Mouse (Mus musculus): Measurements from ENCODE around the gene Phtf2. TPM values are rescaled to one million over a fixed set of nuclear protein-coding genes. Genes with fewer than 3 reads are reported as not detected.

Phtf2 gene
- polyA plus RNA-seq, 1 experiment from 2014 or later, result 25.0 TPM

GRCm38 (mm10) chr5:20858404-20858803 lies 23.5 kb downstream of the Phtf2 start:
- no peak for ATAC-seq (ENCODE audit: low FRiP score)
- Histone ChIP-seq H3K4me1 (no peaks in the 10 kb centered on the region), H3K4me2 (replicated peaks) (no peak overlapping the region), H3K9ac (no peak overlapping the region), H3K27ac (no peak overlapping the region), H3K9me3 (replicated peaks) (no peaks in the 10 kb centered on the region), H3K4me3 (no peak overlapping the region), H3K36me3 (no peaks in the 10 kb centered on the region), H3K27me3 (no peaks in the 10 kb centered on the region)
- WGBS, result 98% methylated on average over 2 of the region's 2 CpGs

GRCm38 (mm10) chr5:20855066-20855465 lies 26.9 kb downstream of the Phtf2 start:
- no peak overlapping the region for H3K4me2 ChIP-seq (replicated peaks)
- no peaks in the 10 kb centered on the region for H3K9me3 ChIP-seq (replicated peaks)
- H3K36me3 ChIP-seq, result no peaks in the 10 kb centered on the region
- no peak overlapping the region for H3K27ac ChIP-seq
- no peak overlapping the region for H3K9ac ChIP-seq
- no peak for ATAC-seq (ENCODE audit: low FRiP score)
- 94% methylated on average over 4 of the region's 4 CpGs for WGBS
- no peaks in the 10 kb centered on the region for H3K27me3 ChIP-seq
- no peaks in the 10 kb centered on the region for H3K4me1 ChIP-seq
- no peak overlapping the region for H3K4me3 ChIP-seq

GRCm38 (mm10) chr5:20847010-20847409 lies 34.9 kb downstream of the Phtf2 start:
- Histone ChIP-seq H3K9ac (no peak overlapping the region), H3K4me3 (no peak overlapping the region), H3K36me3 (no peaks in the 10 kb centered on the region), H3K27ac (no peak overlapping the region), H3K4me1 (no peaks in the 10 kb centered on the region), H3K4me2 (replicated peaks) (no peak overlapping the region), H3K27me3 (no peaks in the 10 kb centered on the region), H3K9me3 (replicated peaks) (no peaks in the 10 kb centered on the region)
- 95% methylated on average over 2 of the region's 2 CpGs for WGBS
- ATAC-seq (ENCODE audit: low FRiP score), result no peak

GRCm38 (mm10) chr5:20843816-20844215 lies 38.1 kb downstream of the Phtf2 start:
- Histone ChIP-seq H3K27ac (no peak overlapping the region), H3K36me3 (no peaks in the 10 kb centered on the region), H3K4me1 (no peaks in the 10 kb centered on the region), H3K9ac (no peak overlapping the region), H3K4me2 (replicated peaks) (no peak overlapping the region), H3K27me3 (no peaks in the 10 kb centered on the region), H3K4me3 (no peak overlapping the region), H3K9me3 (replicated peaks) (no peaks in the 10 kb centered on the region)
- WGBS, result 73% methylated on average over 2 of the region's 2 CpGs
- ATAC-seq (ENCODE audit: low FRiP score), result no peak

GRCm38 (mm10) chr5:20843405-20843804 lies 38.5 kb downstream of the Phtf2 start:
- H3K9ac ChIP-seq, result no peak overlapping the region
- no peaks in the 10 kb centered on the region for H3K36me3 ChIP-seq
- H3K4me3 ChIP-seq, result no peak overlapping the region
- 71% methylated on average over 2 of the region's 3 CpGs for WGBS
- no peak overlapping the region for H3K27ac ChIP-seq
- H3K4me1 ChIP-seq, result no peaks in the 10 kb centered on the region
- H3K9me3 ChIP-seq (replicated peaks), result no peaks in the 10 kb centered on the region
- no peak for ATAC-seq (ENCODE audit: low FRiP score)
- no peak overlapping the region for H3K4me2 ChIP-seq (replicated peaks)
- H3K27me3 ChIP-seq, result no peaks in the 10 kb centered on the region

GRCm38 (mm10) chr5:20837082-20837481 lies 44.8 kb downstream of the Phtf2 start:
- H3K4me3 ChIP-seq, result no peak overlapping the region
- WGBS, result 98% methylated on average over 1 of the region's 1 CpGs
- no peaks in the 10 kb centered on the region for H3K9me3 ChIP-seq (replicated peaks)
- no peaks in the 10 kb centered on the region for H3K4me1 ChIP-seq
- H3K9ac ChIP-seq, result no peak overlapping the region
- no peak for ATAC-seq (ENCODE audit: low FRiP score)
- H3K27ac ChIP-seq, result no peak overlapping the region
- H3K4me2 ChIP-seq (replicated peaks), result no peak overlapping the region
- no peaks in the 10 kb centered on the region for H3K36me3 ChIP-seq
- no peaks in the 10 kb centered on the region for H3K27me3 ChIP-seq

GRCm38 (mm10) chr5:20834399-20834798 lies 47.5 kb downstream of the Phtf2 start:
- no peaks in the 10 kb centered on the region for H3K27me3 ChIP-seq
- H3K4me1 ChIP-seq, result no peaks in the 10 kb centered on the region
- H3K36me3 ChIP-seq, result no peaks in the 10 kb centered on the region
- no peak overlapping the region for H3K27ac ChIP-seq
- WGBS, result 93% methylated on average over 1 of the region's 1 CpGs
- H3K4me3 ChIP-seq, result no peak overlapping the region
- no peak overlapping the region for H3K9ac ChIP-seq
- no peak overlapping the region for H3K4me2 ChIP-seq (replicated peaks)
- ATAC-seq (ENCODE audit: low FRiP score), result no peak
- H3K9me3 ChIP-seq (replicated peaks), result no peaks in the 10 kb centered on the region

GRCm38 (mm10) chr5:20831433-20831832 lies 50.5 kb downstream of the Phtf2 start:
- Histone ChIP-seq H3K9me3 (replicated peaks) (no peaks in the 10 kb centered on the region), H3K4me1 (no peaks in the 10 kb centered on the region), H3K27ac (no peak overlapping the region), H3K27me3 (no peaks in the 10 kb centered on the region), H3K9ac (no peak overlapping the region), H3K36me3 (no peaks in the 10 kb centered on the region), H3K4me2 (replicated peaks) (no peak overlapping the region), H3K4me3 (no peak overlapping the region)
- ATAC-seq (ENCODE audit: low FRiP score), result no peak
- 92% methylated on average over 2 of the region's 2 CpGs for WGBS

- WGBS, result 91% methylated on average over 1 of the region's 1 CpGs
- no peak overlapping the region for H3K9ac ChIP-seq
- ATAC-seq (ENCODE audit: low FRiP score), result no peak
- no peak overlapping the region for H3K4me3 ChIP-seq
- H3K4me1 ChIP-seq, result no peaks in the 10 kb centered on the region
- H3K36me3 ChIP-seq, result no peaks in the 10 kb centered on the region
- H3K9me3 ChIP-seq (replicated peaks), result no peaks in the 10 kb centered on the region
- no peak overlapping the region for H3K27ac ChIP-seq
- no peak overlapping the region for H3K4me2 ChIP-seq (replicated peaks)
- H3K27me3 ChIP-seq, result no peaks in the 10 kb centered on the region
Measured at GRCm38 (mm10) chr5:20830717-20831116, 51.2 kb downstream of the Phtf2 start.

- 79% methylated on average over 1 of the region's 1 CpGs for WGBS
- no peak for ATAC-seq (ENCODE audit: low FRiP score)
Measured at GRCm38 (mm10) chr5:20821647-20822046, 60.3 kb downstream of the Phtf2 start.

GRCm38 (mm10) chr5:20821122-20821521 lies 60.8 kb downstream of the Phtf2 start:
- ATAC-seq (ENCODE audit: low FRiP score), result no peak
- H3K9me3 ChIP-seq (replicated peaks), result no peaks in the 10 kb centered on the region

More at GRCm38 (mm10) chr5:20821647-20822046, 60.3 kb downstream of the Phtf2 start:
- Histone ChIP-seq H3K4me1 (0 out of 2 replicates have a peak, but pooled peaks cover 4% of the 10 kb centered on the region), H3K27ac (no peak overlapping the region), H3K9me3 (replicated peaks) (no peaks in the 10 kb centered on the region), H3K27me3 (no peaks in the 10 kb centered on the region), H3K4me3 (no peak overlapping the region), H3K4me2 (replicated peaks) (no peak overlapping the region), H3K36me3 (no peaks in the 10 kb centered on the region), H3K9ac (no peak overlapping the region)

GRCm38 (mm10) chr5:20815094-20815493 lies 66.8 kb downstream of the Phtf2 start:
- ATAC-seq (ENCODE audit: low FRiP score), result no peak
- no peak overlapping the region for H3K4me3 ChIP-seq
- H3K27me3 ChIP-seq, result no peaks in the 10 kb centered on the region
- H3K27ac ChIP-seq, result no peak overlapping the region
- H3K4me2 ChIP-seq (replicated peaks), result no peak overlapping the region
- H3K9me3 ChIP-seq (replicated peaks), result no peaks in the 10 kb centered on the region
- H3K4me1 ChIP-seq, result no peaks in the 10 kb centered on the region
- H3K36me3 ChIP-seq, result no peaks in the 10 kb centered on the region
- H3K9ac ChIP-seq, result no peak overlapping the region
- 92% methylated on average over 2 of the region's 2 CpGs for WGBS

More at GRCm38 (mm10) chr5:20821122-20821521, 60.8 kb downstream of the Phtf2 start:
- H3K4me3 ChIP-seq, result no peak overlapping the region
- no peak overlapping the region for H3K27ac ChIP-seq
- H3K27me3 ChIP-seq, result no peaks in the 10 kb centered on the region
- H3K36me3 ChIP-seq, result no peaks in the 10 kb centered on the region
- H3K4me1 ChIP-seq, result 0 out of 2 replicates have a peak, but pooled peaks cover 4% of the 10 kb centered on the region
- no peak overlapping the region for H3K9ac ChIP-seq
- no peak overlapping the region for H3K4me2 ChIP-seq (replicated peaks)

- no peaks in the 10 kb centered on the region for H3K4me1 ChIP-seq
- no peaks in the 10 kb centered on the region for H3K9me3 ChIP-seq (replicated peaks)
- no peak for ATAC-seq (ENCODE audit: low FRiP score)
- H3K36me3 ChIP-seq, result peaks cover 5% of the 10 kb centered on the region; the same call in 1 of the 2 replicates
- H3K4me3 ChIP-seq, result no peak overlapping the region
- WGBS, result 78% methylated on average over 6 of the region's 6 CpGs
- no peak overlapping the region for H3K27ac ChIP-seq
- no peaks in the 10 kb centered on the region for H3K27me3 ChIP-seq
- no peak overlapping the region for H3K4me2 ChIP-seq (replicated peaks)
- H3K9ac ChIP-seq, result no peak overlapping the region
Measured at GRCm38 (mm10) chr5:20810449-20810848, 71.5 kb downstream of the Phtf2 start.
